Mouse (Mus musculus): ENCODE data around the gene Uap1.

- no peak for TF ChIP-seq EP300 (IDR thresholded peaks at IDR 0.05; ENCODE audit: low read depth)
- TF ChIP-seq CTCF (IDR thresholded peaks at IDR 0.05; ENCODE audit: low read depth) = no peak
These were observed 40.5 kb downstream of the Uap1 start for GRCm38 (mm10) chr1:170134264-170134663.
